In the genomic region with DNA sequence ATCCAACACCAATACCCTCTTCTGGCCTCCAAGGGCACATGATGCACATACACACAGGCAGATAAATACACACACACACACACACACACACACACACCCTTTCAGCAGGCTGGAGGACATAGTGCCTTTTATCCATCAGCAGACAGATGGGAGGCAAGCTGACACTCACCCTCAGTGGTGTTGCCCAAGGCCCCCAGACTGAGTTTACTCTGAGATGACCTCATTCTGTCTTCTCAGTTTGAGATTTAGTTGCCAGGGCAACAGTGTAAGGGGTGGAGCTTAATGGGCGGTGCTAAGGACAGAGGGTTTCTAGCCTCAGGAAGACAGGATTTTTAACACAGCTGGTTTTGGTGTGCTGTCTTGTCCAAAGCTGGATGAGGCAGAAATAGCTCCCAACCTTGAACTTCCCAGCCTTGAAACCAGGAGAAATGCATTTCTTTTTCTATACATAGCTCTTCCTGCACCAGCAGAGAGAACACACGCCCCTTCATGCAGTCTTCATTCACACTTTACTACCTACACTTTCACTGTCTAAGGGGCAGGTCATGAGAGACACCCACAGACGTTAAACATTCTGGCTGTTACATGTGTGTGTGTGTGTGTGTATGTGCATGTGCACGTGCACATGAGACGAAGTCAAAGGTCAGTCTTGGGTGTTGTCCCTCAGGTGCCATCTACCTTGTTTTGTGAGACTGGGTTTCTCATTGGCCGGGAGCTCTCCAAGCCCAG, we compare ENCODE assay signal across 8 mouse cellular contexts.
A peak's percentile ranks its signal among the peaks of the same experiment; 100 is the strongest.
DNase-seq lines count a peak whose midpoint lies in the region; ATAC-seq and TF ChIP-seq lines count a peak whose summit lies in the region.

No protein-coding gene starts in this region.

- H3K27ac ChIP-seq in hindbrain, postnatal 0 days: peak overlapping the region; percentile 18; the same call in 1 of the 2 replicates

- WGBS in hindbrain, postnatal 0 days: 50% methylated on average over 6 of the region's 6 CpGs

- no peaks in the 10 kb centered on the region for H3K27me3 ChIP-seq in hindbrain, postnatal 0 days (ENCODE audit: insufficient read depth, low read length)

- ATAC-seq in hindbrain, postnatal 0 days: peak; percentile 92
- peak; percentile 38 for ATAC-seq in megakaryocyte, adult 5-6 weeks (ENCODE audit: poor library complexity, severe bottlenecking)

- 0 out of 2 replicates have a peak, but pooled peaks cover 4% of the 10 kb centered on the region for H3K9me3 ChIP-seq in hindbrain, postnatal 0 days (ENCODE audit: low read length)

- H3K4me3 ChIP-seq in hindbrain, postnatal 0 days (ENCODE audit: low read length): no peak overlapping the region

- H3K9ac ChIP-seq in hindbrain, postnatal 0 days (replicated peaks; ENCODE audit: low read length): no peak overlapping the region

- H3K36me3 ChIP-seq in hindbrain, postnatal 0 days (ENCODE audit: insufficient read depth, low read length): no peaks in the 10 kb centered on the region

- no peak for TF ChIP-seq CTCF in hindbrain, postnatal 0 days (IDR thresholded peaks at IDR 0.05; ENCODE audit: low read depth)

- H3K4me1 ChIP-seq in hindbrain, postnatal 0 days (ENCODE audit: insufficient read depth, low read length): 0 out of 2 replicates have a peak, but pooled peaks cover 11% of the 10 kb centered on the region

- no peak overlapping the region for H3K4me2 ChIP-seq in hindbrain, postnatal 0 days (ENCODE audit: low read depth, low read length)

- peak; percentile 37 to 43 for DNase-seq in heart, adult 18-20 months
- no peak for DNase-seq in heart, adult 8-10 months (ENCODE audit: low spot score)
- peak; percentile 57 for DNase-seq in MN1 (ENCODE audit: low spot score)
- DNase-seq in embryo, embryonic 10.5 days (ENCODE audit: low spot score): peak; percentile 86
- DNase-seq in hindbrain, postnatal 0 days (ENCODE audit: low spot score): peak; percentile 77
- DNase-seq in spleen, postnatal 36 days (ENCODE audit: low spot score in 2 of 2): peak; percentile 55 to 69
- DNase-seq in right cerebral cortex, postnatal 36 days (ENCODE audit: low spot score in 2 of 2): no peak

Comparison
In these comparisons a context has a peak if more than half of its experiments do, and no peak if none do; other contexts are left out.
1. DNase-seq: peak in heart, adult 18-20 months (2 of 2), MN1 (single experiment), embryo, embryonic 10.5 days (single experiment), hindbrain, postnatal 0 days (single experiment) and spleen, postnatal 36 days (2 of 2); none in heart, adult 8-10 months (single experiment) and right cerebral cortex, postnatal 36 days (0 of 2).